Mouse (Mus musculus) gastrocnemius, postnatal 10 days (tissue): ENCODE data around the gene Ptms. TPM values are rescaled to one million over a fixed set of nuclear protein-coding genes. Genes with fewer than 3 reads are reported as not detected.

ENCODE experiments used
- total RNA-seq, 2 experiments: library from RNA; stranded (reverse); gene quantifications; 2 replicates each; pipeline ENCODE4 v1.2.3; 2021

Ptms gene
- total RNA-seq, 2 experiments from 2014 or later: 273 to 298 TPM

Other genes starting within 250 kb of the Ptms start
- gene Emg1, start 207.9 kb downstream of the Ptms start, total RNA-seq: 10 to 100 TPM; 61.0 to 62.5 TPM
- gene Phb2, start 207.8 kb downstream of the Ptms start, total RNA-seq: 100 to 1,000 TPM; 205 to 206 TPM
- 1 to 10 TPM; 1.8 to 3.8 TPM for gene Ptpn6, start 181.4 kb downstream of the Ptms start, total RNA-seq
- 100 to 1,000 TPM; 213 to 226 TPM for gene Grcc10, start 178.7 kb downstream of the Ptms start, total RNA-seq
- gene Gm45234, start 164.1 kb downstream of the Ptms start, total RNA-seq: not detected
- gene Atn1, start 163.6 kb downstream of the Ptms start, total RNA-seq: 10 to 100 TPM; 37.6 to 46.7 TPM
- gene Eno2, start 150.4 kb downstream of the Ptms start, total RNA-seq: 1 to 10 TPM; 2.9 to 6.5 TPM
- not detected for gene Lrrc23, start 140.4 kb downstream of the Ptms start, total RNA-seq
- gene Spsb2, start 111.4 kb downstream of the Ptms start, total RNA-seq: 1 to 10 TPM; 3.5 to 6.5 TPM
- 1,000 to 10,000 TPM; 2,520 to 2,805 TPM for gene Tpi1, start 105.8 kb downstream of the Ptms start, total RNA-seq
- gene Usp5, start 90.6 kb downstream of the Ptms start, total RNA-seq: 10 to 100 TPM; 66.2 to 66.4 TPM
- 10 to 100 TPM; 13.5 to 14.3 TPM for gene Cdca3, start 90.6 kb downstream of the Ptms start, total RNA-seq
- 1 to 10 TPM; 8.4 to 9.4 TPM for gene Gnb3, start 79.8 kb downstream of the Ptms start, total RNA-seq
- 10 to 100 TPM; 33.3 to 41.5 TPM for gene P3h3, start 62.4 kb downstream of the Ptms start, total RNA-seq
- gene Gpr162, start 56.1 kb downstream of the Ptms start, total RNA-seq: 1 to 10 TPM in 1 of 2 experiments, under 1 TPM in 1; 0.38 to 1.1 TPM
- 1 to 10 TPM in 1 of 2 experiments, under 1 TPM in 1; 0.61 to 2.1 TPM for gene Cd4, start 31.9 kb downstream of the Ptms start, total RNA-seq
- gene Lag3, start 8.4 kb downstream of the Ptms start, total RNA-seq: under 1 TPM; 0.56 to 0.68 TPM
- 100 to 1,000 TPM; 252 to 255 TPM for gene Mlf2, start 11.3 kb upstream of the Ptms start, total RNA-seq
- 100 to 1,000 TPM in 1 of 2 experiments, 10 to 100 TPM in 1; 99.9 to 105 TPM for gene Cops7a, start 45.4 kb upstream of the Ptms start, total RNA-seq
- gene Pianp, start 76.6 kb upstream of the Ptms start, total RNA-seq: under 1 TPM; 0.61 TPM
- 10 to 100 TPM; 21.9 to 27.4 TPM for gene Zfp384, start 89.0 kb upstream of the Ptms start, total RNA-seq
- 10 to 100 TPM; 33.4 to 42.7 TPM for gene Ing4, start 119.7 kb upstream of the Ptms start, total RNA-seq
- 1 to 10 TPM; 2.7 to 4.7 TPM for gene Acrbp, start 129.6 kb upstream of the Ptms start, total RNA-seq
- gene Lpar5, start 147.8 kb upstream of the Ptms start, total RNA-seq: under 1 TPM; 0.16 to 0.41 TPM
- 100 to 1,000 TPM; 108 to 125 TPM for gene Chd4, start 175.9 kb upstream of the Ptms start, total RNA-seq
- gene Nop2, start 211.8 kb upstream of the Ptms start, total RNA-seq: 10 to 100 TPM; 16.0 to 21.1 TPM
- gene Iffo1, start 225.1 kb upstream of the Ptms start, total RNA-seq: 10 to 100 TPM; 50.8 to 60.1 TPM
- 1,000 to 10,000 TPM; 7,536 to 8,309 TPM for gene Gapdh, start 246.4 kb upstream of the Ptms start, total RNA-seq